Mouse (Mus musculus) heart, embryonic 11.5 days (tissue): ENCODE measurements around the gene Rbm20. TPM values are rescaled to one million over a fixed set of nuclear protein-coding genes. Genes with fewer than 3 reads are reported as not detected.
"Not testable (repeated sequence)": the region's sequence is repeated elsewhere in the genome, so short reads cannot be mapped to it uniquely, and the experiment has no call there.

Source experiments
- ATAC-seq: fragments of 200-750 bp; cut with Nextera tagmentation; replicated peaks from 2 replicates; pipeline ENCODE4 v1.8.0; 2017; ENCODE audit warnings: moderate library complexity; ENCODE audit not compliant: insufficient number of reproducible peaks, low FRiP score, low TSS enrichment
- H3K27ac ChIP-seq: fragments of 300-500 bp; sonication (generic); 2 replicates; pipeline ENCODE4 v1.5.1; 2014; ENCODE audit warnings: mild to moderate bottlenecking, low read depth, low read length
- H3K27me3 ChIP-seq: fragments of 300-500 bp; sonication (generic); 2 replicates; pipeline ENCODE4 v1.6.1; 2014; ENCODE audit warnings: mild to moderate bottlenecking, low read length, mixed read lengths; ENCODE audit not compliant: control insufficient read depth, insufficient read depth
- H3K36me3 ChIP-seq: fragments of 300-500 bp; sonication (generic); 2 replicates; pipeline ENCODE4 v1.6.1; 2014; ENCODE audit warnings: mild to moderate bottlenecking, low read length, moderate library complexity, mixed read lengths; ENCODE audit not compliant: control insufficient read depth, insufficient read depth
- H3K4me1 ChIP-seq: fragments of 300-500 bp; sonication (generic); 2 replicates; pipeline ENCODE4 v1.6.1; 2014; ENCODE audit warnings: low read length; ENCODE audit not compliant: control insufficient read depth, insufficient read depth
- H3K4me2 ChIP-seq: fragments of 300-500 bp; sonication (generic); 2 replicates; pipeline ENCODE4 v1.6.1; 2014; ENCODE audit warnings: mild to moderate bottlenecking, moderate library complexity
- H3K4me3 ChIP-seq: fragments of 300-500 bp; sonication (generic); 2 replicates; pipeline ENCODE4 v1.5.1; 2014; ENCODE audit warnings: low read depth, low read length
- H3K9ac ChIP-seq: fragments of 300-500 bp; sonication (generic); 2 replicates; pipeline ENCODE4 v1.6.1; 2014; ENCODE audit warnings: mild to moderate bottlenecking, low read depth, low read length, moderate library complexity
- H3K9me3 ChIP-seq: fragments of 300-500 bp; sonication (generic); replicated peaks from 2 replicates; pipeline ENCODE4 v1.6.1; 2016; ENCODE audit warnings: low read length; ENCODE audit not compliant: control insufficient read depth
- WGBS: fragments of 180-500 bp; shearing (Covaris S2); extraction: QIAGEN DNeasy Blood & Tissue Kit; methylation state at CpG from one replicate; pipeline ENCODE4 v1.1.7; 2014; ENCODE audit not compliant: insufficient replicate concordance; 5-methylcytosine and 5-hydroxymethylcytosine counted together
- polyA plus RNA-seq: library from polyadenylated mRNA; unstranded; fragments of >200 nt; fragmentation: Nextera tagmentation; extraction: Ambion mirVana; gene quantifications from 2 replicates; pipeline ENCODE4 v1.2.1, GENCODE M21; 2014

Rbm20 gene
- polyA plus RNA-seq, 1 experiment from 2014 or later: 25.0 TPM

- Histone ChIP-seq H3K4me1 (peaks cover 17% of the 10 kb centered on the region), H3K27ac (peak overlapping the region; percentile 83), H3K36me3 (no peaks in the 10 kb centered on the region), H3K4me2 (peak overlapping the region; percentile 82), H3K27me3 (no peaks in the 10 kb centered on the region), H3K9ac (peak overlapping the region; percentile 84), H3K9me3 (no peaks in the 10 kb centered on the region), H3K4me3 (peak overlapping the region; percentile 99)
- WGBS: under 1% methylated on average over 67 of the region's 83 CpGs
- ATAC-seq: peak; percentile 58
Observed at GRCm38 (mm10) chr19:53903507-53904321, 226.6 kb downstream of the Rbm20 start.

- Histone ChIP-seq H3K36me3 (peaks cover 5% of the 10 kb centered on the region), H3K4me3 (no peak overlapping the region; the same call in 1 of the 2 replicates), H3K9ac (no peak overlapping the region), H3K4me2 (peak overlapping the region; percentile 82), H3K4me1 (peaks cover 17% of the 10 kb centered on the region), H3K27ac (no peak overlapping the region), H3K27me3 (no peaks in the 10 kb centered on the region), H3K9me3 (no peaks in the 10 kb centered on the region)
- WGBS: 67% methylated on average over 7 of the region's 7 CpGs
- ATAC-seq: no peak
Observed at GRCm38 (mm10) chr19:53904833-53905480, 227.9 kb downstream of the Rbm20 start.

DNA sequence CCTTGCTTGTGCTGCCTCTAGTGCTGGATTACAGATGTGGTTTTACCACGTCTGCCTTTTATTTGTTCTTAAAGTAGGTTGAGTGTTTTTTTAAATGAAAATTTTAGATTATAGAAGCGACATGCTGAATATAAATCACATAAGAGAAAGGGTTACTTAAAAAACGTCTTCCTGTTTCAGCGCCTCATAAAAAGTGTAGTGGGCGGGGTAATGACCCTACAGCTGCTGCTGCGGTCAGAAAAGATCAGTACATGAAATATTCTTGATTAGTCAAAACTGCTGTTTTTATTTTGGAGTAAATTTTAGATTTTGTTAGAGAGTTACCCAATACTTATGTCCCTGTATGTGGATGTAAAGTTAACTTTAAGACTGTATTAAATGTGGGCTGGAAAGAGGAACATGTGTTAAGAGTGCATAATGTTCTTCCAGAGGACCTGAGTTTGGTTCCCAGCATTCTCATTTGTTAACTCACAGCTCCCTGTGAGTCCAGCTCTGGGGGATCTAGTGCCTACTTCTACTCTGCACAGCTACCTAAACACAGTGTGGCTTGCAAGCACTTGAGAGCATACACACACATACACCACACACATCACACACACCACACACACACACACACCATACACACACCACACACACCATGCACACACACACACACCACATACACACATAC is 229.1 kb downstream of the Rbm20 start:
- Histone ChIP-seq H3K4me2 (no peak overlapping the region), H3K9ac (no peak overlapping the region), H3K36me3 (peaks cover 5% of the 10 kb centered on the region), H3K9me3 (no peaks in the 10 kb centered on the region), H3K27me3 (no peaks in the 10 kb centered on the region), H3K4me1 (peaks cover 17% of the 10 kb centered on the region), H3K4me3 (no peak overlapping the region), H3K27ac (no peak overlapping the region)
- no peak for ATAC-seq
- 66% methylated on average over 6 of the region's 6 CpGs for WGBS

GRCm38 (mm10) chr19:53906703-53907070 is 229.6 kb downstream of the Rbm20 start:
- not testable (repeated sequence) for H3K36me3 ChIP-seq, H3K4me2 ChIP-seq, H3K9me3 ChIP-seq, ATAC-seq, H3K27me3 ChIP-seq, H3K9ac ChIP-seq, H3K27ac ChIP-seq, H3K4me3 ChIP-seq
- H3K4me1 ChIP-seq: peaks cover 16% of the 10 kb centered on the region

- Histone ChIP-seq H3K36me3 (peaks cover 15% of the 10 kb centered on the region), H3K4me2 (no peak overlapping the region), H3K4me3 (no peak overlapping the region), H3K4me1 (no peaks in the 10 kb centered on the region), H3K27me3 (no peaks in the 10 kb centered on the region), H3K27ac (no peak overlapping the region), H3K9ac (no peak overlapping the region), H3K9me3 (no peaks in the 10 kb centered on the region)
- no peak for ATAC-seq
- WGBS: 97% methylated on average over 4 of the region's 4 CpGs
Observed at GRCm38 (mm10) chr19:53914950-53915349, 237.8 kb downstream of the Rbm20 start.

Other genes with a start within 250 kb of the Rbm20 start
- 9.2 and 9.4 TPM in 2 replicates for gene Dusp5, start 148.2 kb upstream of the Rbm20 start, polyA plus RNA-seq
- 283 and 319 TPM in 2 replicates for gene Nutf2-ps1, start 88.2 kb upstream of the Rbm20 start, polyA plus RNA-seq
- gene Smc3, start 76.9 kb upstream of the Rbm20 start, polyA plus RNA-seq: 53.0 and 56.0 TPM in 2 replicates
- 38.0 and 41.3 TPM in 2 replicates for gene Pdcd4, start 214.9 kb downstream of the Rbm20 start, polyA plus RNA-seq